20 mouse cellular contexts compared by ENCODE assay signal in the genomic region with DNA sequence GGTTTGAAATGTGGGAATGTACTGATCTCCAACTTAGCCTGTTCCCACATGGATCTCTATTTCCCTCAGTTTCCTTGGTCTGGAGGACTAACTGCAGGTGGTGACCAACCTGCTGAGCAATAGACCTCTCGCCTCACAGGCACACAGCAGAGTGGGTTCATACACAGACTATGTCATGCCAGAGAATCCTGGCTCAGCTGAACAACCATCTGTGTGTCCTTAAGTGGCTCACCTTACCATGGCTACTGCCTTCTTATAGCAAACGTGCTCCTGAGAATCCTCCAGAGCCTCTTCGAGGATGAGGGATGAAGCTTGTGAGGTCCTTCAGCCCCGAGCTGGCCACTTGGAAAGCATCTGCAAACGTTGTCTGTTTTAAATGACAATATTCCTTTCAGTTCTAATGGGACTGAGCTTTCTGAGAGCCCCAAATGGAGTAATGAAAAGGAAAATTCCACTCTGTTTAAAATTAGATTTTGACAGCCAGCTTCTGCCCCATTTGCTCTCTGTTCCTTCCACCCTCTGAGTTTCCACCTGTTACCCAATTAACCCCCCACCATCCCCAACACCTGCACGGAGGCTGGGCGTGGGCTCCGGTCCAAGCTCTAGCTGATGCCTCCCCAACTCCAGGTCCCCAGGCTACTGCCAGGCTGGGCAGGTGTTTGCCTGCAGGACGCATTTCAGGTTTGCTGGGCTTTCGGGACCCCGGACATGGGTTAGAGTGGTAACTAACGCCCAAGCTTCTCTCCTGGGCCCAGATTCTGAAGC. TPM values are rescaled to one million over a fixed set of nuclear protein-coding genes. Genes with fewer than 3 reads are reported as not detected.
DNase-seq lines count a peak whose midpoint lies in the region; ATAC-seq and TF ChIP-seq lines count a peak whose summit lies in the region.
"Had no signal": no experiment of that assay in that cellular context is flagged by ENCODE, and none has a peak within 500 bp of the region (broad histone marks: within the 10 kb centered on the region; RNA-seq: fewer than 3 reads in every experiment).

No protein-coding gene starts in this region.

- no peaks in the 10 kb centered on the region for H3K27me3 ChIP-seq in cerebellum, adult 2 months (ENCODE audit: control insufficient read depth, insufficient read depth, low read length)
- no peaks in the 10 kb centered on the region for H3K27me3 ChIP-seq in heart, adult 2 months (ENCODE audit: control insufficient read depth, insufficient read depth, low read length)
- H3K27me3 ChIP-seq: forebrain, embryonic 15.5 days; limb, embryonic 12.5 days had no signal

- no peak for TF ChIP-seq CTCF in cerebellum, adult 2 months (IDR thresholded peaks at IDR 0.05; ENCODE audit: borderline replicate concordance, insufficient read depth, low read depth, low read length)
- TF ChIP-seq CTCF in heart, adult 2 months (IDR thresholded peaks at IDR 0.05): no peak

- no peak for DNase-seq in frontal cortex, postnatal 36 days (ENCODE audit: low spot score in 2 of 2)
- peak; percentile 74 for DNase-seq in left cerebral cortex, postnatal 4 days
- no peak for DNase-seq in left cerebral cortex, postnatal 36 days (ENCODE audit: low spot score in 2 of 2)
- DNase-seq in cerebellum, adult 2 months: peak; percentile 95 to 96
- DNase-seq in cerebellum, postnatal 36 days: peak; percentile 90 to 92
- no peak for DNase-seq in urinary bladder, adult 18-20 months (ENCODE audit: low spot score in 2 of 2)
- no peak for DNase-seq in heart, adult 2 months
- DNase-seq: adrenal gland, postnatal 36 days; gastrocnemius, postnatal 36 days; kidney, adult 8-10 months; kidney, postnatal 14 days; lung, adult 2 months; lung, postnatal 36 days; thymus, postnatal 14 days had no signal

- TF ChIP-seq EP300 in heart, adult 2 months (IDR thresholded peaks at IDR 0.05; ENCODE audit: insufficient read depth, low read depth, low read length): no peak

- no peak overlapping the region for H3K4me3 ChIP-seq in cerebellum, adult 2 months (replicated peaks; ENCODE audit: insufficient read depth, low read depth, low read length)
- no peak overlapping the region for H3K4me3 ChIP-seq in heart, adult 2 months
- H3K4me3 ChIP-seq: forebrain, embryonic 15.5 days; heart, embryonic 12.5 days; limb, embryonic 12.5 days; liver, embryonic 12.5 days had no signal

- TF ChIP-seq POLR2A in cerebellum, adult 2 months (IDR thresholded peaks at IDR 0.05; ENCODE audit: borderline replicate concordance, insufficient read depth, low read length): no peak; the same call in 1 of the 2 replicates
- TF ChIP-seq POLR2A in heart, adult 2 months (IDR thresholded peaks at IDR 0.05; ENCODE audit: insufficient read depth, low read depth, low read length): no peak

- intact Hi-C loops in left cerebral cortex, postnatal 4 days (cut with DNase I): loop anchor here (10.0 kb wide), 1 partner anchor 364 kb away; no protein-coding TSS in a partner anchor
- intact Hi-C loops in left cerebral cortex, postnatal 36 days (cut with DNase I): no loop called here
- intact Hi-C loops in heart, adult 2 months (cut with DNase I): no loop called here

- ATAC-seq in frontal cortex, adult (ENCODE audit: low TSS enrichment): peak; percentile 50
- ATAC-seq: forebrain, embryonic 15.5 days; liver, embryonic 12.5 days; midbrain, embryonic 16.5 days had no signal

- 15% methylated on average over 12 of the region's 12 CpGs for WGBS in cerebellum, adult 2 months
- 78% methylated on average over 12 of the region's 12 CpGs for WGBS in heart, adult 2 months

- no peaks in the 10 kb centered on the region for H3K36me3 ChIP-seq in heart, adult 2 months (ENCODE audit: control insufficient read depth, insufficient read depth, low read length)
- H3K36me3 ChIP-seq: forebrain, embryonic 15.5 days; heart, embryonic 12.5 days; limb, embryonic 12.5 days; liver, embryonic 12.5 days had no signal

- peaks cover 58% of the 10 kb centered on the region for H3K4me1 ChIP-seq in cerebellum, adult 2 months (ENCODE audit: control insufficient read depth, insufficient read depth, low read length)
- H3K4me1 ChIP-seq in heart, adult 2 months (ENCODE audit: control insufficient read depth, insufficient read depth, low read length): no peaks in the 10 kb centered on the region
- H3K4me1 ChIP-seq: forebrain, embryonic 15.5 days; heart, embryonic 12.5 days had no signal

- H3K27ac ChIP-seq in cerebellum, adult 2 months (ENCODE audit: insufficient read depth, low read length): peak overlapping the region; percentile 93
- no peak overlapping the region for H3K27ac ChIP-seq in heart, adult 2 months
- H3K27ac ChIP-seq: forebrain, embryonic 15.5 days; limb, embryonic 12.5 days; liver, embryonic 12.5 days had no signal

- H3K9ac ChIP-seq in heart, adult 2 months (ENCODE audit: low read depth, low read length): no peak overlapping the region
- H3K9ac ChIP-seq: forebrain, embryonic 15.5 days; heart, embryonic 12.5 days; limb, embryonic 12.5 days; liver, embryonic 12.5 days had no signal

- H3K79me2 ChIP-seq in heart, adult 2 months (replicated peaks; ENCODE audit: control insufficient read depth, insufficient read depth, low read length): no peaks in the 10 kb centered on the region

RNA-seq across cellular contexts. Expression of gene Ubash3b, which starts 37.2 kb away (rescaled TPM):
- 10 to 100 TPM; 24.9 to 29.0 TPM for total RNA-seq in left cerebral cortex, postnatal 4 days (2021)
- 10 to 100 TPM; 22.5 to 22.6 TPM for total RNA-seq in left cerebral cortex, postnatal 36 days (2021)
- polyA plus RNA-seq in cerebellum, adult 2 months (2012; rRNA removed): 39.3 and 48.8 TPM in 2 replicates
- total RNA-seq in heart, adult 2 months (2021): 1 to 10 TPM; 1.5 TPM
- 1.9 and 2.0 TPM in 2 replicates for polyA plus RNA-seq in heart, adult 2 months (2012; rRNA removed)

Comparison
In these comparisons a context has a peak if more than half of its experiments do, and no peak if none do; other contexts are left out.
1. DNase-seq: peak in left cerebral cortex, postnatal 4 days (single experiment), cerebellum, adult 2 months (2 of 2) and cerebellum, postnatal 36 days (2 of 2); none in frontal cortex, postnatal 36 days (0 of 2), left cerebral cortex, postnatal 36 days (0 of 2), urinary bladder, adult 18-20 months (0 of 2) and heart, adult 2 months (0 of 2).
2. RNA of gene Ubash3b, which starts 37.2 kb away (total RNA-seq): 24.9 to 29.0 TPM in left cerebral cortex, postnatal 4 days and 22.5 to 22.6 TPM in left cerebral cortex, postnatal 36 days; 1.5 TPM in heart, adult 2 months; every median in the first group is over 4 times any median in the second.